Mouse (Mus musculus) bone marrow, adult 2 months (tissue): Measurements from ENCODE around the gene Sod2. TPM values are rescaled to one million over a fixed set of nuclear protein-coding genes. Genes with fewer than 3 reads are reported as not detected.
"Not testable (repeated sequence)": the region's sequence is repeated elsewhere in the genome, so short reads cannot be mapped to it uniquely, and the experiment has no call there.

Source experiments
- H3K27ac ChIP-seq: fragments of 200-500 bp; 2 replicates; pipeline ENCODE4 v1.5.1; 2012; ENCODE audit warnings: low read depth, mild to moderate bottlenecking, control low read depth, inconsistent platforms, low read length; ENCODE audit not compliant: control insufficient read depth, poor library complexity, insufficient read depth
- H3K4me1 ChIP-seq: fragments of 200-500 bp; 2 replicates; pipeline ENCODE4 v1.6.1; 2011; ENCODE audit warnings: low read length; ENCODE audit not compliant: control insufficient read depth, insufficient read depth
- H3K4me3 ChIP-seq: fragments of 200-500 bp; replicated peaks from 2 replicates; pipeline ENCODE3; 2011; ENCODE audit warnings: mild to moderate bottlenecking, low read depth, low read length, control low read depth; ENCODE audit not compliant: control insufficient read depth
- WGBS: fragments of 180-500 bp; shearing (Covaris S2); methylation state at CpG from one replicate; pipeline ENCODE4 v1.1.7; 2018; 5-methylcytosine and 5-hydroxymethylcytosine counted together
- polyA plus RNA-seq: library from polyadenylated mRNA; stranded (reverse); fragments of >200 nt; gene quantifications from 2 replicates; pipeline ENCODE4 v1.2.4, GENCODE M21; 2011; ENCODE audit warnings: low replicate concordance; ENCODE audit not compliant: missing spikeins, insufficient read depth, insufficient read length

Sod2 gene
- polyA plus RNA-seq, 1 experiment = 33.4 TPM

DNA sequence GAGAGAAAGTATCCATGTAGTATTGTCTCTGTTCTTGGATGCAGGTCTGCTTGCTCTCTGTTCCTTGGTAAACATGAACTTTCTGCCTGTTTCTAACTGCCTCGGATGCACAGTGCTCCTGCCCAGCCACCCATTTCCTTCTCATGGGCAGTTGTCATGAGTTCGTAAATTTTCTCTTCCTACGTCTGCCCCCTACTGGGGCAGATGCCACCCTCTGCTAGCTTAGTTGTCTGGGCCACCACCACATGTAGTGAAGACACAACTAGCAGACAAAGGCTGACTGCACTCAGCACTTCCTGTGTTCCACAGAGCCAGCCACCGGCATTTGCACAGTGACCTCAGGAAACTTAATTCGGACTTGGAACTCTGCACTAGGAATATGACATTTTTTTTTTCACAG is 62.6 kb downstream of the Sod2 start:
- H3K27ac ChIP-seq, H3K4me1 ChIP-seq, H3K4me3 ChIP-seq: not testable (repeated sequence)
- WGBS = 5% methylated on average over 5 of the region's 5 CpGs

Other genes starting within 250 kb of the Sod2 start
- 2.5 and 8.3 TPM in 2 replicates for gene Igf2r, start 237.2 kb upstream of the Sod2 start, polyA plus RNA-seq
- gene Mas1, start 138.7 kb upstream of the Sod2 start, polyA plus RNA-seq = not detected in 2 replicates
- not detected in 2 replicates for gene Mrgprh, start 130.8 kb upstream of the Sod2 start, polyA plus RNA-seq
- 3.7 and 8.6 TPM in 2 replicates for gene Pnldc1, start 96.6 kb upstream of the Sod2 start, polyA plus RNA-seq
- gene Tcp1, start 91.1 kb upstream of the Sod2 start, polyA plus RNA-seq = 120 and 188 TPM in 2 replicates
- gene Mrpl18, start 90.5 kb upstream of the Sod2 start, polyA plus RNA-seq = 34.1 and 37.8 TPM in 2 replicates
- 0.75 and 1.2 TPM in 2 replicates for gene Acat3, start 66.2 kb upstream of the Sod2 start, polyA plus RNA-seq
- gene Acat2, start 46.1 kb upstream of the Sod2 start, polyA plus RNA-seq = 10.8 and 17.1 TPM in 2 replicates
- 46.2 and 67.4 TPM in 2 replicates for gene Wtap, start 12.7 kb upstream of the Sod2 start, polyA plus RNA-seq
- gene Gpr31b, start 45.5 kb downstream of the Sod2 start, polyA plus RNA-seq = not detected in 2 replicates
- gene Tcp10b, start 54.3 kb downstream of the Sod2 start, polyA plus RNA-seq = not detected in 2 replicates
- not detected in 2 replicates for gene Unc93a, start 125.0 kb downstream of the Sod2 start, polyA plus RNA-seq
- not detected in 2 replicates for gene Smok2a, start 214.3 kb downstream of the Sod2 start, polyA plus RNA-seq
- not detected in 2 replicates for gene Smok2b, start 223.4 kb downstream of the Sod2 start, polyA plus RNA-seq